Mouse (Mus musculus): ENCODE measurements around the gene Prr3.
"Not testable (repeated sequence)": the region's sequence is repeated elsewhere in the genome, so short reads cannot be mapped to it uniquely, and the experiment has no call there.

Gene Prr3

DNA sequence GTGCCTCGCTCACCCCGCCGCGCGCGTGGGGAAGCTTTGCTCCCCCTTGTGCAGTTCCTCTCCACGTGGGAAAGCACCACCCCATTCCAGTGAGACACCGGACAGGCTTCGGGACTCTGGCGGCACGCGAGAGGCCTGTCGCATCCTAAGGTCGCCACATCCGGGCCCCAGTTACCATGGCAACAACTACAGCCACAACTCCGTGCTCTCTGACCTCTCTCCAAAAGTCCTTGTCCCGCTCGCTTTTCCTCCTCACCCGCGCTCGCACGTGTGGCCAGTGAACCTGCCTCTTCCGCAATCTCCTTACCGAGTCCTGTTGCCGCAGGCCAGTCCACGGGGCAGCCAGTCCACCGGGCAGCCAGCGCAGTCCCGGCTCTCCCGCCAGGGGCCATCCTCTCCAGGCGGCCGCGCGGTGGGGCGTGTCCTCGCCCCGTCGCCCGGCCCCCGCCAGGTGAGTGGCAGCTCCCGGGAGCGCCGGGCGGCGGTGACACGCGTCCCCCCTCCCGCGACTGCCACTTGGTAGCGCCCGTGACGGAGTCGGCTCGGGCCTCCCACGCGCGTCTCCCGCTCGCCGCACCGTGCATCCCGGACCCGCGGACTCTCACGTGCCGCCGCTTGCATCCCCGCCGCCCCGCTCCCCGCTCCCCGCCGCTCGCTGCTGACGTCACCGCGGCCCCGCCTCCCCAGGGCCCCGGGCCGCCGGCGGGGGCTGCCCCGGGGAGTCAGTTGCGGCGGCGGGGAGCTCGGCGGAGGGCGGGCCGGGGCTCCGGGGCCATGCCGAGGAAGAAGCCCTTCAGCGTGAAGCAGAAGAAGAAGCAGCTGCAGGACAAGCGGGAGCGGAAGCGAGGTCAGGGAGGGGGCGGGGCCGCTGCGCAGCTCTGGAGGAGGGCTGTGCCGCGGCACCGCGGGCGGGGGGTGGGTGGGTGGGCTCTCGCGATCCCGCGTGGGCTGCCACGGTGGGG, at the start of gene Prr3, which contains the start of gene Gnl1:
TSS of gene Prr3 (minus strand) at position 836 of the 962 bp plus-strand sequence.
TSS of gene Gnl1 (plus strand) at position 451 of the 962 bp plus-strand sequence.
- peak; percentile 92 for DNase-seq

DNA sequence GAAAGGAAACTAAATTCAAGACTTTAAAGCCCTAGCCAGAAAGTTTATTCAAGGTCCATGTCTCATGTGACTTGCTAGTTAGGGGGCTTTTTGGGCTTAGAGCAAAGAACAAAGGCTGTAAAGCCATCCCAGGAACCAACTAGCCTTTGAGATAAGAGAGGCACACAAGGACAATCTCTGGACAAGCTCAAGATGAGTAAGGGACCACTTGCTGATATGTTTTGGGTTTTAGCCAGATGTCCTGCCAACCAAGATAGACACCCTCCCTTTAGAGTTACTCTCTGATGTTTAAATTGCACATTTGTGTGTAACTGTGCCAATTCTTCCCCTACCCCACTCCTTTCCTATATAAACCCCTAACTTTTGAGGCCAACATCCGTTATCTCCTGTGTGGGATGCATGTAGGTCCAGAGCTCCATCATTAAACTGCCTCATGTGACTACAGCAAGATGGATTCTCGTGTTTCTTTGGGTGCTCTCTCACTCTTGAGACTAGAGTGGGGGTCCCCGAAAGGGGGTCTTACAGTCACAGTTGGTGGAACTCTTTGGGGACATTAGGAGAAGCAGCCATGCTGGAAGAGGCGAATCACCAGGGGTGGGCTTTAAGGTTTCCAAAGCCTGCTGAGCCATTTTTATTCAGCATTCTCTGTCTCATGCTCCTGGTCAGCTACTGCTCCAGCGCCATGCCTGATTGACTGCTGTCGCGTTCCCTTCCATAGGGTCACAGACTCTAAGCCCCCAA, 49.0 kb upstream of the Prr3 start:
- DNase-seq = no peak

DNA sequence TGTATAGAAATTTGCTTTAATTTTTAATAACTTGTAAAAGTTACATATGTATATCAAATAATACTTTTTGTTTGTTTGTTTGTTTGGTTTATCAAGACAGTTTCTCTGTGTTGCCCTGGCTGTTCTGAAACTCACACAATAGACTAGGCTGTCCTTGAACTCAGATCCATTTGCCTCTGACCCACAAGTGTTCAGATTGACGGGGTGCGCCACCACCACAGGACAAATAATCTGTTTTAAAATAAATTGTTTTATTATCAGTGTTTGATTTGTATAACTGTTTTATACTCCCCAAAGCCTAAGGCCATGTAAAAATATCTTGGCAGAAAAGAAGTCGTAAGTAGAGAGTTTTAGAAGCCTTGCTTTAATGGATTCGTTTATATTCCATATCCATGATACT, 47.6 kb upstream of the Prr3 start:
- no peak for DNase-seq

DNA sequence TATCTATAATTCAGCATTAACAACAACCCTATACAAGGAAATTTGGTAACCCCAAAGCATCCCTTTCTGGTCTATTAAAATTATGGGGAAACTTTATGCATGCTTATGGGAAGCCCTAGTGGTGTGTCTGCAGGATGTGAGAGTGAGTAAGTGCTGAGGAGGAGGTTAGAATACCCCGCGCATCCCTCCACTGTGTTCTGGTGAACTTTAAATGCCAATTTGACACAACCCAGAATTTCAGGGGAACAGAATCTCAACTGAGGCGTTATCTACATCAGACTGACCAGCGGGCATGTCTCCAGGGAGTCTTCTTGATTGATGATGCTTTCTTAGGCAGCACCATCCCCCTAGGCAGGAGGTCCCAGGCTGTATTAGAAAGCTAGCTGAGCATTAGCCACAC, 45.9 kb upstream of the Prr3 start:
- DNase-seq = no peak

DNA sequence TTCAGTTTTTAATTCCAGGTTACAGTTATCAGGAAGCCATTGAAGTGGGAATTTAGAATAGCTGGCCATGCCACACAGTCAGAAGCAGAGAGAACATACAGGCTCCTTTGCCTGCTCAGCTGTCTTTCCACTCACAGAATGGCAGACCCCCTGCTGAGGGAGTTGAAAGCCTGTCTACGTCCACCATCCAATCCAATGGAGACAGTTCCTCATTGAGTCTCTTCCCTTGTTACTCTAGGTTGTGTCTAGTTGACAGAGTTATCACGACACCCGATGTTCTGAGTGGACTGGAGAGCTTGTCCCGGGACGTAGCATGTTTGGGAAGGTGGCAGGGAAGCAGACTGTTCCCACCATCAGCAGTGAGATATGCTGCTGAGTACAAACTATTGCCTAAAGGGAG, 45.2 kb upstream of the Prr3 start:
- no peak for DNase-seq

DNA sequence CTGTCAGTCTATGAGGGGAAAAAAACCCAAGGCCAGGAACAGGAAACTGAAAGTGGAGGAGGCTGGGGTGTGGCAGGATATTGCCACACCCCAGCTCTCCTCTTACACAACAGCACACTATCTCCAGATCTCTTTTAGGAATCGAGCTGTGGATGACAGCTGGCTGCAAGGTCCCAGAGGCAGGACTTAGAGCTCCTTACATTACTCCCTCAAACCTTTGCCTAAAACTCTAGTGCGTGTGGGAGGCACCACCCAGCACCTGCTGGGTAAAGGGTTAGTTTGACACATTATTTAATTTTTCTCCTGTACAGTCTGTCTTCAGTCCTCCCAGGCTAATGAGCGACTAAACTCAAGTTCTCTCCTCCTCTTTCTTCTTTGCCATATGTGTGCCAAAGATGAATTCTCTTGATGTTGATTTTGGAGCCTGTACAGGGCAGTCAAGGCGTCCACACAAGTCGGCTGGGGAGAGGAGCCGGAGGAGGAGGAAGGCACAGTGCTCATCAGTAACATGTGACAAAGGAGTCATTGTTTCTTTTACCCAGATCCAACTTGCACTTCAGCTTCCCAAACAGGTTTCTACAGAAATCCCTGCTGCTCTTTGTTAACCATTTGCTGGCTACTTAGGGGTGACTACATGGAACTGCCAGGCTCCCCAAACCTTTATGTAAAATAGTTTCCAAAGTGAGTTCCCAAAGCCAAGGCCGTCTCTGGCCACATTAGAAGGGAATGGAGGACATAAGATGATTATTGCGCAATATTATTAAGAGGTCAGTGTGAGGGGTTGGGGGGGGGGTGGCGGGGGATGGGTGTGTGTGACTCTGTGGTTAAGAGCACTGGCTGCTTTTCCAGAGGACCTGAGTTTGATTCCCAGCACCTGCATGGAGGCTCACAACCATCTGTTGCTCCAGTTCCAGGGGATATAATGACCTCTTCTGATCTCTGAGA, 43.9 kb upstream of the Prr3 start:
- DNase-seq = no peak

DNA sequence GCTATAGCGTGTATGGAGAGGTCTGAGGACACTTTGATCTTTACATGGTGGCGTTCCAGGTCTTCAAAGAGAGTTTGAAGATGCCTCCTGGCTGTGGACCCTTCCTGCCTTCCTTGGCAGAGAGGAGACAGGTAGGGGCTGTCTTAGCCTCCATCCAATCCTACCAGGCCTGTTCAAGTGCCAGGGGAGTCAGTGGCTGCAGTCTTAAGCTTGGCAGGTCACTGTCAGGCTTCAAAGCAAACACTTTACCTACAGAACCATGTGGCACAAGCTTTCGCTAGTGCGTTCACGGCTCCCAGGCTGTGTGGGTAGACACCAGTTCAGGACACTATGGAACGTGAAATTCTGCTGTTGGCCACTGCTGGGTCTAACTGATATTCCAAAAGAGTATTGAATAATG, 42.9 kb upstream of the Prr3 start:
- no peak for DNase-seq

DNA sequence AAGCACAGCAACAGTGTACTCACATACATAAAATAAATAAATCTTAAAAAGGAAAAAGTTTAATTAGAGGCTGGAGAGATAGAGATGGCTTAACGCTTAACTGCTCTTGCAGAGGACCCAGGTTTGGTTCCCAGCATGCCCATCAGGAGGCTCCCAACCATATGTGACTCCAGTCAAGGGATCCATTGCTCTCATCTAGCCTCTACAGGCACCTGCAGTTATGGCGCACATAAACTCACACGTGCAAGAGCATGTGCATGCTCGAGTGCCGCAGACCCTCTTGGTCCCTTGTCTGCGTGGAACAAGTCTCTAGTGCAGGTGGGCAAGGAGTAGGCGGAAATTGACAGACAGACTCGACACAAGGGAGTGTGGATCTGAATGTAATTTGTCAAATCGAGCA, 42.1 kb upstream of the Prr3 start:
- DNase-seq = no peak

DNA sequence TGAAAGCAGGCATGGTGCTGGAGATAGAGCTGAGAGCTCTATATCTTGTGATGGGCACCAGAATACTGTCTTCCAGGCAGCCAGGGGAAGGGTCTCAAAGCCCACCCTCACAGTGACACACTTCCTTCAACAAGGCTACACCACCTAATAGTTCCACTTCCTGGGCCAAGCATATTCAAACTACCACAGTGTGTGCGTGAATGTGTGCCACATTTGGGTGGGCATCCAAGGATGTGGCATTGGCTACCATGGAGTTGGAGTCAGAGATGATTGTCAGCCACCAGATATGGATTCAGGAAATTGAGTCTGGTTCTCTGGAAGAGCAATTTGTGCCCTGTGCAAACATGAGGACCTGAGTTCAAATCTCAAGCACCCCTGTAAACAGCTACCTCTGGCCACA, 41.3 kb upstream of the Prr3 start:
- no peak for DNase-seq

DNA sequence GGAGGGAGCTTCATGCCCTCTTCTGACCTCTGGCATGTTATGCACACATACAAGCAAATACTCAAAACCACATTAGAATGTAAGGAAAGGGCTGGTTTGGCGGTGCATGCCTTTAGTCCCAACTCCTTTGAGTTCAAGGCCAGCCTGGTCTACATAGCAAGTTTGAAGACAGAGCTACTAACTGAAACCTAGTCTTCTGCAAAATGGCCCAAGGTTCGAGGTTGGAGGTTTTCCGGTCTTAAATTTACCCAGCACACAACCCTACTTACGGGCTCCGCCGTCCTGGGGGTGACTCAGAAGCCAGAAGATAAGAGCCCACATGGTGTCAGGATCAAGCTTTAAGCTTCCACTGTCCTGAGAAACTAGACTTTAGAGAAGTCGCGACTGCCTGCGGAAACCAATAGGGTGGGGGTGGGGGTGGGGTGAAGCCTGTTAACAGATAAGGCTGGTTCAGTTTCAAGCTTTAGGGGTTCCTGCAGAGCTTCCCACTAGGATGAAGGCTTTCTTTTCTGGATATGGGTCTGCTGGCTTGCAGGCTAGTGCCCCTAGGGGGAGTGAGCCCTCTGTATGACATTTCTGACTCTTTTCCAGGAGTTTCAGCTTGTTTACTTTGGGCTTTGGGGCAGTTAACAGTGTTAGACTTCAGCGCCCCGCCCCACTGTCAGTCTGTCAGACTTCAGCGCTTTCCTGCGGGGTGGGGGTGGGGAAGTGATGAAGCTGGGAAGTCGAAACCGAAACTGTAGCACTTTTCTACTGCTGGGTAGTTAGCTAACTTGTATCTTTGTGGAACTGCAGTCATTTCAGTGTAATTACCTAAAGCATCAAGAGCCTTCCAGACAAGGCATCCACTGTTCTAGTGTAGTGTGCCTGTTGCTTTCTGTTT, 40.4 kb upstream of the Prr3 start, which contains the start of gene H2-T24:
TSS of gene H2-T24 (minus strand) at position 370 of the 883 bp plus-strand sequence.
- no peak for DNase-seq

DNA sequence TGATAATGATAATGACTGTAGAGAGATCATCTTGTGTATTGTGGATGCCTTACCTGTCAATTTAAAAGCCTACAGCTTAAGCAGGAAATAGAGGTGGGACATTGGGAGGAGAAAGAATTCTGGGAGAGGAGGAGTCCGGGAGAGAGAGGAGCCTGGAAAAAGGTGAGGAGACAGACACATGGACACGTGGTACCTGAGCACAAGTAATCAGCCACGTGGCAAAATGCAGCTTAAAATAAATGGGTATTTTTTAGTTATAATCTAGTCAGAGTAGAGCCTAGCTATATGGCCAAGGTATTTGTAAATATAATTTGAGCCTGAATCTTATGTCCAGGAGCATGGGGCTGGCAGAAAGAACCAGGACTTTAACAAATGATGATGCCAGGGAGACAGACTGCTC, 39.5 kb upstream of the Prr3 start:
- DNase-seq = no peak

DNA sequence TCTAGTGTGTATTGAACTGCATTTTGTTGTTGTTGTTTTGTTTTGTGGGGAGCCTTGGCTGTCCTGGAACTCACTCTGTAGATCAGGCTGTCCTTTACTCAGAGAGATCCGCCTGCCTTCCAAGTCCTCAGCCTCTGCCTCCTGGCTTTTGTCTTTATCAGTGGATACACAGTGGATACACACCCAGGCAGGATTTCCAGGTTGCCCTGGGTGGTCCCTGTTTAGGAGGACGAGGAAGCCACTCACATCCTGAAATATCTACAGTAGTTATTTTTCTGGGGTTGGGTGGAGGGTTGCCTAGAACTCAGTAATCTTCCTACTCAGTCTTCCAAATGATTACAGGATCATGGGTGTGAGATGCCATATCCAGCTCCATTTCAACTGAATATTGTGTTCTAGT, 38.9 kb upstream of the Prr3 start:
- no peak for DNase-seq

DNA sequence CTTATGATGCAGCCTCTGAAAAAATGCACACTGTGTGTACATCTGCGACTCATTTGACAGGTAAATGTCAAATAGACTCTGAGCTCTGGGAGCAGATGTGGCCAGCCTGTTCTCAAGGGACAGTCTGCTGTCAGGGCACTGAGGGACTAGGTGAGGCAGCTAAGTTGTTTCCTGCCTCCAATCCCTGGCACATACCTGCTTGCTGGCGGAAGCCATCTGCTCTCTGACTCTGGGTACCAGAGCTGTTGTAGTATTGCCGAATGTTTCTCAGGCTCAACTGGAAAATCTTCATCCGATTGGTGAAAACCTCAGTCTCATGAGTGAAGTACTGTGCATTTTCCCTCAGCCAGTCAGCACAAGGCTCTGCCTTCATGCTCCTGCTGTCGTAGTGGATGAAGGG, 37.0 kb upstream of the Prr3 start:
- no peak for DNase-seq

DNA sequence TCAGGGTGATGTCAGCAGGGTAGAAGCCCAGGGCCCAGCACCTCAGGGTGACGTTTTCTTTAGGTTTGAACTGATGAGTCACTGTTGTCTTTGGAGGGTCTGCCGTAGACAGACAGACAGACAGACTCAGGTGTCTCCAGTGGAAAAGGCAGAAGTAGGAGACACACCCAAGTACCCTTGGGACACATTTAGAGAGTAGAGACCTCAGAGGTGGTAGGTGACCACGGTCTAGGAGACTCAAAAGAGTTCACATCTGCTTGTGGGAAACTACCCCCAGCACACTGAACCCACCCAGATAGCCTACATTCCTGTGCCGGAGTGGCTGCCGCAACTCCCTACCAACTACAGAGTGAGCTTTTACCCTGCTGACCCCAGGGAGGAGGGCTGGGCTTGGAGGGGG, 34.9 kb upstream of the Prr3 start:
- no peak for DNase-seq

DNA sequence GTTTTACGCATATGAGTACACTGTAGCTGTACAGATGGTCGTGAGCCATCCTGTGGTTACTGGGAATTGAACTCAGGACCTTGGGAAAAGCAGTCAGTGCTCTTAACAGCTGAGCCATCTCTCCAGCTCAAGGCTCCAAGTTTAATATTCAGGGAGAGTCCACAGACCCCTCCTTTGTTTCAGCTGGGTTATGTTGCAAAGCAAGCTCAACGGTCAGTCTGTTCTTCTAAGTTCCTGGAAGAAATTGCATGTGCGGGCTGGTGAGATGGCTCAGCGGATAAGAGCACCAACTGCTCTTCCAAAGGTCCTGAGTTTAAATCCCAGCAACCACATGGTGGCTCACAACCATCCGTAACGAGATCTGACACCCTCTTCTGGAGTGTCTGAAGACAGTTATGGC, 24.4 kb upstream of the Prr3 start:
- DNase-seq = not testable (repeated sequence)

DNA sequence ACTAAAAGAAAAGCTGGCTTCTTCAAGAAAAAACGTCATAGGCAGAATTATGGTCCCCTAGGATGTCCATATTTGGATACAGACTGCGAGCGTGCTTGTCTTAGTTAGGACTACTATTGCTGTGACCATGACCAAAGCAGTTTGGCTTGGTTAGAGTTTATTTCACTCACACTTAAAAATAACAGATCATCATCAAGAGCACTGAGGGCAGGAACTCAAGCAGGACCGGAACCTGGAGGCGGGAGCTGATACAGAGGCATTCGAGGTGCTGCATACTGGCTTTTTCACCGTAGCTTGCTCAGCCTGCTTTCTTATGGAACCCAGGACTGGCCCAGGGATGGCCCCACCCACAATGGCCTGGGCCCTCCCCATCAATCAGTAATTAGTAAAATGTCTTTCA, 23.3 kb upstream of the Prr3 start:
- DNase-seq = no peak

DNA sequence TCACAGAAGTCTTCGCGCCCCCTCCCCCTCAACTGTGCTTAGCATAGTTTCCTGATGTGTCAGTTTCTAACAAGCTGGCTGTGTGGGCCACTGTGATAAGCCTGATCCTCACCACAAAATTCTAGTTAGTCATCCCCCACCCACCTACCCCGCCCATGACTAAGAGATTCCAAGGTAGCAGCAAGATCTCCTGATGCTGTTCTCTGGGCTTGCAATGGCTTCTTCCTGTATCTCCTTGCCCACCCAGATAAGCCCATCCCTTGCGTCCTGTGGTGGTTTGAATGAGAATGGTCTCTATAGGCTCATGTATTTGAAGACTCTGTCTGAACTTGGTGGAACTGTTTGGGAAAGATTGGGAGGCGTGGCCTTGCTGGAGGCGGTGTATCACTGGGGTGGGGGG, 21.9 kb upstream of the Prr3 start:
- DNase-seq = no peak

DNA sequence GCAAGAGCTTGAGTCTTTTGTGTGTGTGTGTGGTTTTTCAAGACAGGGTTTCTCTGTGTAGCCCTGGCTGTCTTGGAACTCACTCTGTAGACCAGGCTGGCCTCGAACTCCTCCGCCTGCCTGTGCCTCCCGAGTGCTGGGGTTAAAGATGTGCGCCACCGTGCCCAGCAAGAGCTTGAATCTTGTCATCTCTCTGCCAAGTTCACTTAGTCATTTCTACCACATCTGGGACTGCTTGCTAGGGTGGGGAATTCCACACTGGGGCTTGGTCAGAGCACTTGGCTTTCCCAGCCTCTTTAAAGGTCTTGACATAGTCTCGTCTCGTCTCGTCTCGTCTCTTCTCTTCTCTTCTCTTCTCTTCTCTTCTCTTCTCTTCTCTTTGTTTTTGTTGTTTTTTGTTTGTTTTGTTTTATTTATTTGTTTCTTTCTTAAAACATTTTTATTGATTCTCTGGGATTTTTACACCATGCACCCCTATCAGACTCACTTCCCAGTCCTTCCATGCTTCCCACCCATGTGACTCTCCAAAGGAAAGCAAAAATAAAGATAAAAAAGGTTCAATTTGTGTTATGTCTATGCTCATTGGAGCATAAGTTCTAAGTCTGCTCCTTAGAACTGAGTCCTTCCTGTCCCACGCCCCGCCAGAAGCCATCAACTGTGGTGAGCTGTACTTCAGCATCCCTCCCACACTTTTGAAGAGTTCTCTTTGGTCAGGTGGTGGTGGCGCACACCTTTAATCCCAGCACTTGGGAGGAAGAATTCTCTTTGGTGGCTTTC, 21.3 kb upstream of the Prr3 start:
- no peak for DNase-seq

DNA sequence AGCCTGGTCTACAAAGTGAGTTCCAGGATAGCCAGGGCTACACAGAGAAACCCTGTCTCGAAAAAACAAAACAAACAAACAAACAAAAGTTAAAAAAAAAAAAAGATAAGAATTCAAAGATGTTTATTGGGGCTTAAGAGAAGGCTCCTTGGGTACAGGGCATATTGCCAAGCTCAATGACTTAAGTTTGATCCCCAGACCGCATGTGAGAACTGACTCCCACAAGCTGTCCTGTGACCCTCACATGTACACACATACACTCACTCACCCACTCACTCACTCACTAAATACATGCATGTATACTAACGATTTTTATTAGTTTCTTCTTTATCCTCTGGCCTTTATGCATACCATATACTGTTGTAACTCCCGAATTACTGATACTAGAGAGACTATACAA, 20.3 kb upstream of the Prr3 start:
- DNase-seq = no peak

DNA sequence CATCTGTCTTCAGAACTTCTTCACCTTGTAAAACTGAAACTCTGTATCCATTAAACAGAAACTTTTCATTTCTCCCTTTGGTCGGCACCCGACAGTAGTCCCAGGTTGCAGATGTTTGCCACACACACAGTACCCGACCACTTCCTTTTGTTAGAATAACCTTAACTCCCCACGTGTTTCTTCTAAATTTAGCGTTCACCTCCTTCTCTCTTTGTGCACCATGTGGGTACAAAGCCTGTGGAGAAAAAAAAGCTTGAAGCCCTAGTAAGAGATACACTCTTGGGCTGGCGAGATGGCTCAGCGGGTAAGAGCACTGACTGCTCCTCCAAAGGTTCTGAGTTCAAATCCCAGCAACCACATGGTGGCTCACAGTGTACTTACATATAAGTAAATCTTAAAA, 19.3 kb upstream of the Prr3 start:
- DNase-seq = no peak
